Mouse (Mus musculus): ENCODE data around the gene Ppm1h. TPM values are rescaled to one million over a fixed set of nuclear protein-coding genes. Genes with fewer than 3 reads are reported as not detected.

Gene Ppm1h
- total and polyA plus RNA-seq, 2 experiments from 2014 or later = 4.9 to 6.1 TPM

- H3K27ac ChIP-seq (ENCODE audit: low read depth) = no peak overlapping the region
- no peaks in the 10 kb centered on the region for H3K9me3 ChIP-seq (replicated peaks; ENCODE audit: control insufficient read depth, low read length)
- no peak for DNase-seq (ENCODE audit: low spot score)
- H3K4me2 ChIP-seq (ENCODE audit: low read depth, low read length) = peak overlapping the region; percentile 57
- H3K4me1 ChIP-seq (ENCODE audit: control insufficient read depth, insufficient read depth) = no peaks in the 10 kb centered on the region
- H3K9ac ChIP-seq (replicated peaks; ENCODE audit: low read depth, low read length) = no peak overlapping the region
- peak overlapping the region; percentile 12 for H3K4me3 ChIP-seq (ENCODE audit: low read depth, low read length)
- H3K36me3 ChIP-seq (replicated peaks; ENCODE audit: control insufficient read depth, insufficient read depth, low read length) = no peaks in the 10 kb centered on the region
- WGBS = 25% methylated on average over 30 of the region's 30 CpGs
- H3K27me3 ChIP-seq (ENCODE audit: control insufficient read depth, insufficient read depth, low read length) = no peaks in the 10 kb centered on the region
- no peak for ATAC-seq (ENCODE audit: insufficient read depth, low read depth)
- TF ChIP-seq EP300 (IDR thresholded peaks at IDR 0.05; ENCODE audit: low read depth) = no peak
- peak; percentile 22 for TF ChIP-seq CTCF (IDR thresholded peaks at IDR 0.05; ENCODE audit: low read depth)
Observed at GRCm38 (mm10) chr10:122802218-122802617, 123.7 kb downstream of the Ppm1h start.

- Histone ChIP-seq H3K9me3 (replicated peaks; ENCODE audit: control insufficient read depth, low read length) (no peaks in the 10 kb centered on the region), H3K36me3 (replicated peaks; ENCODE audit: control insufficient read depth, insufficient read depth, low read length) (no peaks in the 10 kb centered on the region), H3K4me1 (ENCODE audit: control insufficient read depth, insufficient read depth) (peaks cover 4% of the 10 kb centered on the region; the same call in 1 of the 2 replicates), H3K27ac (ENCODE audit: low read depth) (no peak overlapping the region), H3K9ac (replicated peaks; ENCODE audit: low read depth, low read length) (no peak overlapping the region), H3K4me2 (ENCODE audit: low read depth, low read length) (no peak overlapping the region), H3K27me3 (ENCODE audit: control insufficient read depth, insufficient read depth, low read length) (no peaks in the 10 kb centered on the region), H3K4me3 (ENCODE audit: low read depth, low read length) (no peak overlapping the region)
- TF ChIP-seq EP300 (IDR thresholded peaks at IDR 0.05; ENCODE audit: low read depth) = no peak
- TF ChIP-seq CTCF (IDR thresholded peaks at IDR 0.05; ENCODE audit: low read depth) = no peak
- DNase-seq (ENCODE audit: low spot score) (no peak), ATAC-seq (ENCODE audit: insufficient read depth, low read depth) (no peak)
- 67% methylated on average over 7 of the region's 7 CpGs for WGBS
Observed at GRCm38 (mm10) chr10:122802901-122803300, 124.3 kb downstream of the Ppm1h start.

- DNase-seq (ENCODE audit: low spot score) (peak; percentile 75), ATAC-seq (ENCODE audit: insufficient read depth, low read depth) (peak; percentile 39)
- H3K27me3 ChIP-seq (ENCODE audit: control insufficient read depth, insufficient read depth, low read length) = no peaks in the 10 kb centered on the region
- no peak overlapping the region for H3K9ac ChIP-seq (replicated peaks; ENCODE audit: low read depth, low read length)
- no peak overlapping the region for H3K4me2 ChIP-seq (ENCODE audit: low read depth, low read length)
- H3K9me3 ChIP-seq (replicated peaks; ENCODE audit: control insufficient read depth, low read length) = no peaks in the 10 kb centered on the region
- H3K27ac ChIP-seq (ENCODE audit: low read depth) = no peak overlapping the region
- H3K4me3 ChIP-seq (ENCODE audit: low read depth, low read length) = no peak overlapping the region
- H3K36me3 ChIP-seq (replicated peaks; ENCODE audit: control insufficient read depth, insufficient read depth, low read length) = no peaks in the 10 kb centered on the region
- WGBS = 5% methylated on average over 7 of the region's 7 CpGs
- TF ChIP-seq CTCF (IDR thresholded peaks at IDR 0.05; ENCODE audit: low read depth) (peak; percentile 86), EP300 (IDR thresholded peaks at IDR 0.05; ENCODE audit: low read depth) (no peak)
- H3K4me1 ChIP-seq (ENCODE audit: control insufficient read depth, insufficient read depth) = peaks cover 9% of the 10 kb centered on the region
Observed at GRCm38 (mm10) chr10:122803906-122804305, 125.3 kb downstream of the Ppm1h start.

GRCm38 (mm10) chr10:122805866-122806265 is 127.3 kb downstream of the Ppm1h start:
- Histone ChIP-seq H3K27me3 (ENCODE audit: control insufficient read depth, insufficient read depth, low read length) (no peaks in the 10 kb centered on the region), H3K36me3 (replicated peaks; ENCODE audit: control insufficient read depth, insufficient read depth, low read length) (no peaks in the 10 kb centered on the region), H3K9ac (replicated peaks; ENCODE audit: low read depth, low read length) (no peak overlapping the region), H3K4me3 (ENCODE audit: low read depth, low read length) (no peak overlapping the region), H3K27ac (ENCODE audit: low read depth) (peak overlapping the region; percentile 17; the same call in 1 of the 2 replicates), H3K4me1 (ENCODE audit: control insufficient read depth, insufficient read depth) (peaks cover 9% of the 10 kb centered on the region), H3K4me2 (ENCODE audit: low read depth, low read length) (no peak overlapping the region), H3K9me3 (replicated peaks; ENCODE audit: control insufficient read depth, low read length) (no peaks in the 10 kb centered on the region)
- ATAC-seq (ENCODE audit: insufficient read depth, low read depth) (no peak), DNase-seq (ENCODE audit: low spot score) (no peak)
- TF ChIP-seq EP300 (IDR thresholded peaks at IDR 0.05; ENCODE audit: low read depth) = no peak
- no peak for TF ChIP-seq CTCF (IDR thresholded peaks at IDR 0.05; ENCODE audit: low read depth)
- 52% methylated on average over 2 of the region's 2 CpGs for WGBS

- Histone ChIP-seq H3K36me3 (replicated peaks; ENCODE audit: control insufficient read depth, insufficient read depth, low read length) (no peaks in the 10 kb centered on the region), H3K27ac (ENCODE audit: low read depth) (peak overlapping the region; percentile 50), H3K9ac (replicated peaks; ENCODE audit: low read depth, low read length) (peak overlapping the region; percentile 20; the same call in 1 of the 2 replicates), H3K4me3 (ENCODE audit: low read depth, low read length) (no peak overlapping the region), H3K9me3 (replicated peaks; ENCODE audit: control insufficient read depth, low read length) (no peaks in the 10 kb centered on the region), H3K4me2 (ENCODE audit: low read depth, low read length) (no peak overlapping the region), H3K4me1 (ENCODE audit: control insufficient read depth, insufficient read depth) (peaks cover 9% of the 10 kb centered on the region), H3K27me3 (ENCODE audit: control insufficient read depth, insufficient read depth, low read length) (no peaks in the 10 kb centered on the region)
- ATAC-seq (ENCODE audit: insufficient read depth, low read depth) (peak; percentile 47; the same call in 1 of the 2 replicates), DNase-seq (ENCODE audit: low spot score) (peak; percentile 78)
- TF ChIP-seq EP300 (IDR thresholded peaks at IDR 0.05; ENCODE audit: low read depth) (peak; percentile 41; the same call in 1 of the 2 replicates), CTCF (IDR thresholded peaks at IDR 0.05; ENCODE audit: low read depth) (peak; percentile 74)
- WGBS = 32% methylated on average over 9 of the region's 9 CpGs
Observed at GRCm38 (mm10) chr10:122807127-122808105, 128.9 kb downstream of the Ppm1h start.
